In the genomic region with DNA sequence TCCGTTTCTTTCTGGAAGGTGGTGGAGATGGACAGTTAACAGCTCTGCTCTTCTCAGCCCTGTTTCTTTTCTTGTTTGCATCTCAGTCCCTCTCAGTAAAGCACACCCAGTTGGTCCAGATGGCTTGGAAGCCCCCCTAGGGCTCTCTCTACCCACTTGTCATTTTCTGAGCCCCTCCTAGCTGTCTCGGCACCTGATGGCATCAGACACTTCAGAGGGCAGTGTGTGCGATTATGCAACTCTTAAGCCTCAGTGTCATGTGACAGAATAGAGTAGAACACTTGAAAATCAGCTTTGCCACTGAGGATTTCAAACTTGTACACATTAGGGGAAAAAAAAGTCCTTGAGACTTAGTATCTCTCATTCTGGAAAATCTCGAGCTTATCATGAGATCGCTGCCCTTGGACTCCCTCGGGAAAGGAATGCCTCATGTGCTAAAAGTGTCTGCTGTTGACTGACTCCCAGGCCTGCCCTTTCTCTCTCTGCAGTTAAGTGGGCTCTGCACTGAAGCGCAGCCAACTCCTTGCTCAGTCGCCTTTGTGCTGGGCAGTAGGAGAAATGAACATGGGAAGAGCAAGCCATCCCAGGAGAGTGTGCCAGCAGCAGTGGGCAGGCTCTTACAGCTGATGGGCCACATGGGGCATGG, we compare ENCODE assay signal across 11 mouse cellular contexts. TPM values are rescaled to one million over a fixed set of nuclear protein-coding genes. Genes with fewer than 3 reads are reported as not detected.
A peak's percentile ranks its signal among the peaks of the same experiment; 100 is the strongest.
DNase-seq lines count a peak whose midpoint lies in the region; ATAC-seq lines count a peak whose summit lies in the region.
"Had no signal": no experiment of that assay in that cellular context is flagged by ENCODE, and none has a peak within 500 bp of the region (broad histone marks: within the 10 kb centered on the region; RNA-seq: fewer than 3 reads in every experiment).

No protein-coding gene starts in this region.

- peak overlapping the region; percentile 42 for H3K27ac ChIP-seq in heart, embryonic 11.5 days (ENCODE audit: low read depth, low read length)
- H3K27ac ChIP-seq in lung, embryonic 16.5 days (ENCODE audit: low read length), result peak overlapping the region; percentile 88
- H3K27ac ChIP-seq: intestine, embryonic 15.5 days; limb, embryonic 15.5 days had no signal

- H3K4me3 ChIP-seq in heart, embryonic 11.5 days (ENCODE audit: low read depth, low read length), result no peak overlapping the region
- no peak overlapping the region for H3K4me3 ChIP-seq in lung, embryonic 16.5 days (ENCODE audit: low read length)
- H3K4me3 ChIP-seq: intestine, embryonic 15.5 days; limb, embryonic 15.5 days had no signal

- H3K27me3 ChIP-seq in heart, embryonic 11.5 days (ENCODE audit: control insufficient read depth, insufficient read depth, low read length), result no peaks in the 10 kb centered on the region
- H3K27me3 ChIP-seq in lung, embryonic 16.5 days (ENCODE audit: control insufficient read depth, insufficient read depth, low read depth, low read length), result no peaks in the 10 kb centered on the region
- H3K27me3 ChIP-seq: intestine, embryonic 15.5 days; limb, embryonic 15.5 days had no signal

- no peaks in the 10 kb centered on the region for H3K9me3 ChIP-seq in heart, embryonic 11.5 days (replicated peaks; ENCODE audit: control insufficient read depth, low read length)
- no peaks in the 10 kb centered on the region for H3K9me3 ChIP-seq in lung, embryonic 16.5 days (ENCODE audit: control insufficient read depth, low read length)
- H3K9me3 ChIP-seq: intestine, embryonic 15.5 days; limb, embryonic 15.5 days had no signal

- H3K9ac ChIP-seq in heart, embryonic 11.5 days (ENCODE audit: low read depth, low read length), result no peak overlapping the region
- no peak overlapping the region for H3K9ac ChIP-seq in lung, embryonic 16.5 days (ENCODE audit: low read length)
- H3K9ac ChIP-seq: forebrain, postnatal 0 days; intestine, embryonic 15.5 days; limb, embryonic 15.5 days had no signal

- 43% methylated on average over 8 of the region's 8 CpGs for WGBS in heart, embryonic 11.5 days (ENCODE audit: insufficient replicate concordance)
- whole genome bisulfite sequencing in lung, embryonic 16.5 days, result 26% methylated on average over 8 of the region's 8 CpGs

- ATAC-seq in heart, embryonic 11.5 days (replicated peaks; ENCODE audit: insufficient number of reproducible peaks, low FRiP score, low TSS enrichment), result no peak
- ATAC-seq in lung, embryonic 16.5 days (ENCODE audit: low read depth), result peak; percentile 78
- ATAC-seq: forebrain, postnatal 0 days; intestine, embryonic 15.5 days had no signal

- no peak overlapping the region for H3K4me2 ChIP-seq in heart, embryonic 11.5 days
- H3K4me2 ChIP-seq in lung, embryonic 16.5 days (ENCODE audit: low read depth, low read length), result no peak overlapping the region
- H3K4me2 ChIP-seq: intestine, embryonic 15.5 days; limb, embryonic 15.5 days had no signal

- DNase-seq in kidney, adult 9 months, result peak; percentile 12
- no peak for DNase-seq in kidney, postnatal 25 days
- peak; percentile 17 for DNase-seq in adrenal gland, postnatal 25 days
- no peak for DNase-seq in right cerebral cortex, postnatal 14 days
- no peak for DNase-seq in gastrocnemius, postnatal 10 days
- DNase-seq in urinary bladder, adult 18-20 months (ENCODE audit: low spot score in 2 of 2), result no peak
- DNase-seq: forebrain, postnatal 0 days had no signal

- H3K4me1 ChIP-seq in heart, embryonic 11.5 days (ENCODE audit: control insufficient read depth, insufficient read depth, low read length), result peaks cover 42% of the 10 kb centered on the region
- H3K4me1 ChIP-seq in lung, embryonic 16.5 days (replicated peaks; ENCODE audit: control insufficient read depth, insufficient read depth, low read length), result 0 out of 2 replicates have a peak, but pooled peaks cover 8% of the 10 kb centered on the region
- H3K4me1 ChIP-seq: intestine, embryonic 15.5 days had no signal

- 0 out of 2 replicates have a peak, but pooled peaks cover 2% of the 10 kb centered on the region for H3K36me3 ChIP-seq in heart, embryonic 11.5 days (ENCODE audit: control insufficient read depth, insufficient read depth, low read length)
- no peaks in the 10 kb centered on the region for H3K36me3 ChIP-seq in lung, embryonic 16.5 days (ENCODE audit: control insufficient read depth, insufficient read depth, low read length)
- H3K36me3 ChIP-seq: intestine, embryonic 15.5 days; limb, embryonic 15.5 days had no signal

RNA-seq across cellular contexts. Expression of gene Tmod1, which starts 27.1 kb away (rescaled TPM):
- total RNA-seq in adrenal gland, postnatal 25 days (2021), result 2.1 and 5.2 TPM in 2 replicates
- 203 and 215 TPM in 2 replicates for polyA plus RNA-seq in heart, embryonic 11.5 days (2014; fragmentation: Nextera tagmentation; extraction: Ambion mirVana)
- polyA plus RNA-seq in lung, embryonic 16.5 days (2015; fragmentation: Nextera tagmentation; extraction: Ambion mirVana), result 10.8 and 11.4 TPM in 2 replicates
- 100 to 1,000 TPM; 251 to 256 TPM for total RNA-seq in gastrocnemius, postnatal 10 days (2021)

Comparison
In these comparisons a context has a peak if more than half of its experiments do, and no peak if none do; other contexts are left out.
1. DNase-seq: peak in kidney, adult 9 months (single experiment) and adrenal gland, postnatal 25 days (single experiment); none in kidney, postnatal 25 days (0 of 2), right cerebral cortex, postnatal 14 days (single experiment), gastrocnemius, postnatal 10 days (single experiment) and urinary bladder, adult 18-20 months (0 of 2).
2. RNA of gene Tmod1, which starts 27.1 kb away (total RNA-seq): 251 to 256 TPM in gastrocnemius, postnatal 10 days; 2.1 to 5.2 TPM in adrenal gland, postnatal 25 days; every median in the first group is over 10 times any median in the second.